Mouse (Mus musculus) yolk sac, embryonic 10.5 days (tissue): ENCODE results near the gene 9030025P20Rik.
"Not testable (repeated sequence)": the region's sequence is repeated elsewhere in the genome, so short reads cannot be mapped to it uniquely, and the experiment has no call there.

Experiments used
- DNase-seq: peaks from one replicate; pipeline ENCODE4 v3.0.0-alpha.2; 2017; ENCODE audit warnings: low spot score

The 9030025P20Rik gene

DNA sequence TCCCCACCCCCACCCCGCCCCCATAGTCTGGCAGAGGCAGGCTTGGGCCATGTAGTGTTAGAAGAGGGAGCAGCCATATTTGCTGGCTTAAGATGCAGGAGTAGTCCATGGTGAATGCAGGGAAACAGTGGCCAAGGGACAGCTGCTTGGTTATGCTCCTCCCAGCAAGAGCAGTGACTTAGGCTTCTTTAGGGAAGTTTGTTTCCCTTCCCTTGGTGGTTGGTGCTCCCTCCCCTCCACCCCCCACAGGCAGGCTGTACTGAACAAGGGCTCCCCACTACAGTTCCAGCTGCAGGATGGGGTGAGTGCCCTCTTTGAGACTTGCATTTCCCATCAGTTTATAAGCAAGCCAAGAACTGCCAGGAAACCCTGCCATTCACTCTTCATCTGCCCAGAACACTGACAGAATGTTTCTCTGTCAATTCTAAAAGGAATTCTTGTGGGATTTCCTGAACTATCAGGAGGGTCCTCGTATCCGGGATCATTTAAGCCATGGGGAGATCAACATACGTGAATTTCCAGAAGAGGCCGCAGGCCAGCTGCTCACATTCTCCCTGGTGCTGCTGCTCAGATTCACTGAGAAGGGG lies 11.9 kb downstream of the 9030025P20Rik start:
- DNase-seq = not testable (repeated sequence)

- not testable (repeated sequence) for DNase-seq
Observed at GRCm38 (mm10) chr17:14992522-14993138, 14.4 kb downstream of the 9030025P20Rik start.

DNA sequence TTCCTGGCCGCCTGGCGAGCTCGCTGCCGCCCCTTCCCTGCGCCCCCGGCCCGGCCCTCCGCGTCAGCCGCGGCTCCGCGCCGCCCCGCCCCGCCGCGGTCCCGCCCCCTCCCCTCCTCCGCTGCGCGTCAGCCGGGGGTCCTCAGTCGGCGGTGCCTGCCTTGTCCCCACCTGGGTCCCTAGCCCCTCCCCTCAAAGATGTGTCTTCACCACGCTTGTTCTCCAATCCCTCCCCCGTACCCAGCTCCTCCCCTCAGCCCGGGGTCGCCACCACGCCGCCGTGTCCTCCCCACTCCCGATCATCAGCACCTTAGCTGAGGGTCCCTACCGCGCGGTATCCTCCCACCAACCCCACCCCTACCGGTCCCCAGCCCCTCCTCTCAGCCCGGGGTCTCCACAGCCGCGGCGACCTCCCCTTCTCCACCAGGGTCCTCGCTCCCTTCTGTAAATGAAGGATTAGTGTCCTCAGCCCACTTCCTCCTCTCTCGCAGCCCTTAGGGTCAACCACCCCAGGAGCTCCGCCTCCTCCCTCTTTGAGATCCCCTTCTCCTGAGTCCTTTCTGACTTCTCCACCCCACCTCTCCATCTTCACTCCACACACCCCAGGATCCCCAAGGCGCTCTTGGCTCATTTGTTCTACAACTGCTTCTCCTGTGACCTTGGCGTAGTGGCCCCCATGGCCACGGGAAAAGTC lies 15.0 kb downstream of the 9030025P20Rik start:
- not testable (repeated sequence) for DNase-seq

- DNase-seq = not testable (repeated sequence)
Observed at GRCm38 (mm10) chr17:14994140-14994539, 15.9 kb downstream of the 9030025P20Rik start.

- not testable (repeated sequence) for DNase-seq
Observed at GRCm38 (mm10) chr17:15000047-15000446, 21.8 kb downstream of the 9030025P20Rik start.

GRCm38 (mm10) chr17:15009088-15009487 lies 30.8 kb downstream of the 9030025P20Rik start:
- not testable (repeated sequence) for DNase-seq

- not testable (repeated sequence) for DNase-seq
Observed at GRCm38 (mm10) chr17:15009706-15010413, 31.6 kb downstream of the 9030025P20Rik start, which contains the start of gene Gm3435. Gm3435 (plus strand) TSS chr17:15010176.

DNA sequence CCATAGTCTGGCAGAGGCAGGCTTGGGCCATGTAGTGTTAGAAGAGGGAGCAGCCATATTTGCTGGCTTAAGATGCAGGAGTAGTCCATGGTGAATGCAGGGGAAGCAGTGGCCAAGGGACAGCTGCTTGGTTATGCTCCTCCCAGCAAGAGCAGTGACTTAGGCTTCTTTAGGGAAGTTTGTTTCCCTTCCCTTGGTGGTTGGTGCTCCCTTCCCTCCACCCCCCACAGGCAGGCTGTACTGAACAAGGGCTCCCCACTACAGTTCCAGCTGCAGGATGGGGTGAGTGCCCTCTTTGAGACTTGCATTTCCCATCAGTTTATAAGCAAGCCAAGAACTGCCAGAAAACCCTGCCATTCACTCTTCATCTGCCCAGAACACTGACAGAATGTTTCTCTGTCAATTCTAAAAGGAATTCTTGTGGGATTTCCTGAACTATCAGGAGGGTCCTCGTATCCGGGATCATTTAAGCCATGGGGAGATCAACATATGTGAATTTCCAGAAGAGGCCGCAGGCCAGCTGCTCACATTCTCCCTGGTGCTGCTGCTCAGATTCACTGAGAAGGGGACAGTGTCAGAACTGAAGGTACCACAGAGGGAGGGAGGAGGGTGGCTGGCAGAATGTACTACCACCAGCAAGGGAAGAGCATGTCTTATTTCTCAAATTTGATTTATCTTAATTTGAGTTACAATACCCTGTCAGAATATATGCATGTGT lies 43.4 kb downstream of the 9030025P20Rik start:
- DNase-seq = not testable (repeated sequence)

- DNase-seq = not testable (repeated sequence)
Observed at GRCm38 (mm10) chr17:15023878-15024492, 45.7 kb downstream of the 9030025P20Rik start.

- DNase-seq = not testable (repeated sequence)
Observed at GRCm38 (mm10) chr17:15024502-15025193, 46.4 kb downstream of the 9030025P20Rik start.

DNA sequence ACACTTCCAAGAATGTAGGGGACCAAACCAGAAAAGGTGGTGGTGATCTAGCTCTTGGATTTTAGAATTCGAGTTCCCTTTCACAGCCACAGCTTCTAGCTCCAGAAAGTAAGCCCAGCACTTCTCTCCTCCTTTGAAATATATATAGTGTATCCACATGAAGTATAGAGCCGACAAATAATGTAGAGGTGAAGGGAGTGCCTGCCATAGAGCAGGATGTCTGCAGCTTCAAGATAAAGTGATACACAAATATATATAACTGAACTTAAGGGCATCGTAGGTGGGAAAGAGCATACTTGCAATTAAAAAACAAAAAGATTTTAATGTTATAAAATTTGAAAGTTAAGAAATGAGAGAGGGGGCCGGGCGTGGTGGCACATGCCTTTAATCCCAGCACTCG lies 47.2 kb downstream of the 9030025P20Rik start:
- not testable (repeated sequence) for DNase-seq

DNA sequence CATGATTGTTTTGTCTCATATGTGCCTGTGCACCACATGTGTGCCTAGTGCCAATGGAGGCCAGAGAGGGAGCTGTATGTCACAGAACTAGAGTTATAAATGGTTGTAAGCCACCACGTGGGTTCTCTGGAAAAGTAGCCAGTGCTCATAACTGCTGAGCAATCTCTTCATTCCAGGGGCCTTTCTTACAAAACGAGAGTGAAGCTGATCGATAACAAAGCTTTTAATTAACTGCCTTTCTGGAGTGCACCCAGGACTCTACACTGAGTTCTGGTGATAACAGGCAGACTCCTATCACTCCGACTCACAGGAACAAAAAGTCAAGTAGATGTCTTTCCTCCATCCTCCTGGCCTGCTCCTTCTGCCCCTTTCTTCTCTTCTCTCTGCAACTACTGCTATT lies 53.1 kb downstream of the 9030025P20Rik start:
- not testable (repeated sequence) for DNase-seq

DNA sequence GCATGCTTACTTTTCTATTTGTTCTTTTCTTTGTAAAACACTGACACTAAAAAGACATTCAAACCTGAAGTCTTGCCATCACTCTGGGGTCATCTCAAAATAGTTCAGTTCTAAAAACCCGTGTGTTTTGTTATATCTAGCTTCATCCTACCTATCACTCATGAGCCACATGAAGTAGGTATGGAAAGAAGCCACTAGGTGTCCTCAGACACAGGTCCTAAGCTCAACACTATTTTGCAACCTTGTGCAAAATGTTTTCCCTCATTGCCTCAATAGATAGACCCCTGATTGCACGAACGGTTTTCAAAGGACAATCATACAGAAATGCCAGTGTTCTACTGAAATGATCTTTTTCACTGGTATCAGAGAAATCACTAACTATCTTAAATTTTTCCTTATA lies 62.2 kb downstream of the 9030025P20Rik start:
- DNase-seq = not testable (repeated sequence)
